Mouse (Mus musculus) lung, embryonic 16.5 days (tissue): ENCODE measurements at regions not wholly inside any gene's neighbourhood (a gene's known extent, or its start where the extent isn't known, plus 50 kb on each side); places are given as distances from the start of the nearest gene placed in this dataset.
A peak's percentile ranks its signal among the peaks of the same experiment; 100 is the strongest.

Experiments used
- ATAC-seq: fragments of 200-750 bp; cut with Nextera tagmentation; 2 replicates; pipeline ENCODE4 v1.8.0; 2017; ENCODE audit warnings: low read depth, mild to moderate bottlenecking, moderate library complexity
- H3K27ac ChIP-seq: fragments of 300-500 bp; sonication (generic); 2 replicates; pipeline ENCODE4 v1.5.1; 2014; ENCODE audit warnings: mild to moderate bottlenecking, control low read depth, low read length
- H3K27me3 ChIP-seq: fragments of 300-500 bp; sonication (generic); 2 replicates; pipeline ENCODE4 v1.6.1; 2014; ENCODE audit warnings: low read depth, low read length, mixed read lengths; ENCODE audit not compliant: control insufficient read depth, insufficient read depth
- H3K36me3 ChIP-seq: fragments of 300-500 bp; sonication (generic); 2 replicates; pipeline ENCODE4 v1.6.1; 2014; ENCODE audit warnings: low read length; ENCODE audit not compliant: control insufficient read depth, insufficient read depth
- H3K4me1 ChIP-seq: fragments of 300-500 bp; sonication (generic); replicated peaks from 2 replicates; pipeline ENCODE4 v1.6.1; 2014; ENCODE audit warnings: low read length, mixed read lengths; ENCODE audit not compliant: control insufficient read depth, insufficient read depth
- H3K4me2 ChIP-seq: fragments of 300-500 bp; sonication (generic); 2 replicates; pipeline ENCODE4 v1.6.1; 2014; ENCODE audit warnings: low read depth, low read length, control low read depth
- H3K4me3 ChIP-seq: fragments of 300-500 bp; sonication (generic); 2 replicates; pipeline ENCODE4 v1.5.1; 2014; ENCODE audit warnings: mild to moderate bottlenecking, low read length, control low read depth
- H3K9ac ChIP-seq: fragments of 300-500 bp; sonication (generic); 2 replicates; pipeline ENCODE4 v1.6.1; 2014; ENCODE audit warnings: low read length, control low read depth
- H3K9me3 ChIP-seq: fragments of 300-500 bp; sonication (generic); 2 replicates; pipeline ENCODE4 v1.6.1; 2016; ENCODE audit warnings: low read length; ENCODE audit not compliant: control insufficient read depth
- WGBS: fragments of 180-500 bp; shearing (Covaris S2); extraction: QIAGEN DNeasy Blood & Tissue Kit; methylation state at CpG from one replicate; pipeline ENCODE4 v1.1.7; 2014; 5-methylcytosine and 5-hydroxymethylcytosine counted together

DNA sequence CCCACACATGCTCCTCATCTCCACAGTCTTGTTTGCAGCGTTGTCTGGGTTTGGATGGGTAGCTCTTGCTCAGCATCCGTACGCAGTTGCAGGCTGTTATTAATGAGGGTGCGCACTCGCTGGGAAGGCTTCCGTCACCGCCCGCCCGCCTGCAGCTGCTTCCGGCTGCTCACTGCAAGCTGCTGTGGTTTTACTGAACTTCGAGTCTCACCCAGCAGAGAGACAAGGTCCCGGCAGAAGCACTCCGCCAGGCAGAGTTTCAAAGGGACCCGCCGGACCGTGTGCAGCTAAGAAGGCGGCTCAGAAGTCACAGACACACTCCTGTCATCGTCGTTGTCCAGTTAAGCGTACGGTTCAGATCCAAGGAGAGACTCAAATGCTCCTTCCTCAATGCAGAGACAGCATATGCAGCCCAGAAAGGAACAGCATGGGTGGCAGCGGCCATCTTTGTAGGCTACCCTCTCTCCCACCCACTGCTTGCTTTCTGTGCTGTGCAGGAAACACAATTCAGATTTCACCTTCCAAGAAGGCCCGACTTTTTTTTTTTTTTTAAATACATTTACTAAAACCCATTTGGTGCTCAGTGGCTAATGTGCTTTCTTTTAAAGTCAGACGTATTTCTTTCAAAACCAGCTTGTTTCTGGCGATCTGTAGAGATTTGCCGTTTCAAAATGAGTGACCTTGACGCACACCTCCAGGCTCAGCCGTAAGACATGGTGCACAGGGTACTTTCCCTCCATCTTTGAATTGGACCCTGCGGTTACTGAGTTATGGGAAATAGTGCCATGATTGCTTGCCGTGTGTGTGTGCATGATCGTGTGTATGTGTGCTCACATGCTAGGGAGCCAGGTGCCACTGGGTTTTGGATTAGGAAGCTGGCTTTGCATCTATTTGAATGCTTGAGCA is 169.2 kb upstream of the Map3k1 start:
- Histone ChIP-seq H3K4me3 (no peak overlapping the region), H3K27me3 (no peaks in the 10 kb centered on the region), H3K4me2 (0 out of 2 replicates have a peak overlapping the region, but pooled peaks have one; percentile 19), H3K36me3 (0 out of 2 replicates have a peak, but pooled peaks cover 2% of the 10 kb centered on the region), H3K27ac (0 out of 2 replicates have a peak overlapping the region, but pooled peaks have one; percentile 28), H3K9me3 (no peaks in the 10 kb centered on the region), H3K4me1 (peaks cover 28% of the 10 kb centered on the region), H3K9ac (peak overlapping the region; percentile 52)
- peak; percentile 53; the same call in 1 of the 2 replicates for ATAC-seq
- WGBS: 64% methylated on average over 31 of the region's 31 CpGs

DNA sequence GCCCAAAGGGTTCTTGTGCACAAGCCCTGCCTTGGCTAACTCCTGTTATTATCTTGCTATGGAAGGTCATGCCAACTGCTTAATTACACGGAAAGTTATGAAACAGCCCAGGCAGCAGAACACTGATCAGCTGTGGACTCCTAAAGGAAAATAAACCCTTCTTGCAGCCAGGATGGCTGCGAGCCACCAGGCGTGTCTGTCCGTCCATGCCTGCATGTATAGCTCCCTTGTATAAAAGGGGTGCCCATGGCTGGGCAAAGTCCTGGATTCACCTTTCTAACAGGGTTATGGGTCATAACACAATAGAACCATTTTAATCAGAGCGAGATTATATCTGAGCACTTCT is 169.9 kb upstream of the Map3k1 start:
- ATAC-seq: 0 out of 2 replicates have a peak, but pooled peaks have one; percentile 13
- Histone ChIP-seq H3K4me2 (peak overlapping the region; percentile 22), H3K9me3 (no peaks in the 10 kb centered on the region), H3K27ac (peak overlapping the region; percentile 51), H3K36me3 (0 out of 2 replicates have a peak, but pooled peaks cover 2% of the 10 kb centered on the region), H3K4me3 (no peak overlapping the region), H3K4me1 (peaks cover 28% of the 10 kb centered on the region), H3K9ac (no peak overlapping the region), H3K27me3 (no peaks in the 10 kb centered on the region)
- 32% methylated on average over 5 of the region's 5 CpGs for WGBS

DNA sequence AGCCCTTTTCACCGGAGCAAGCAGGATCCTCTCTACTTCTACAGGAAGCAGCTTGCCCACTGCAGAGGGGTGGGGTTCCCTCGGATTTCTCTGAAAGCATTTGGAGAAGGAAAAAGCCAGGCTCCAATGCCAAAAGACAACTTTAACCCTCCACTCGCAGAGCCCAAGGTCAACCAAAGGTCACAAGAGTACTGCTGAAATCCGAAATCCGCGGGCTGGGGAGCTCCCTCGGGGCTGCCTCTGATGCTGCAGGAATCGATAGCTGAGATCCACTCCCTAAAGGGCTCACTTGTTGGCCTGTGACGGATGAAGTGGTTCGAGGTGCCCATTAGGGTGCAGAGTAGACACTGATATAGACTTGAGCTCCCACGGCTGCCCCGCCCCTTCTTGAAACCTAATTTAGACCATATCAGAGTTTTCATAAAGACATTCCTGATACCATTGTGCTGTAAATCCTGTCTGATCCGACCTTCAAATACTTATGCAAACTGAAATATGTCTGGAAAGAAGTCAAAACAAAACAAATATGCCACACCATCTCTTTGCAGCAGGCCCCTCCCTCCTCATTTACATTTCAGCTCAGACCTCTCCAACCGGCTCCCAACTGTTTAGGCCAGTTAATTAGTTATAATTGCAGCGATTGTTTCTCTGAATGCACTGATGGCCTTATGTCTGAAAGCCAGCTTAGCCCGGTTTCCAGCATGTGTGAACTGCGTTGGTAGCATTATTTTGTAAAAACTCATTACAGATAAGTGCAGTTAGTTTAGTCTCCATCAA is 170.8 kb upstream of the Map3k1 start:
- Histone ChIP-seq H3K9me3 (no peaks in the 10 kb centered on the region), H3K27ac (peak overlapping the region; percentile 51), H3K4me1 (peaks cover 37% of the 10 kb centered on the region), H3K36me3 (0 out of 2 replicates have a peak, but pooled peaks cover 2% of the 10 kb centered on the region), H3K4me2 (peak overlapping the region; percentile 22), H3K9ac (peak overlapping the region; percentile 21; the same call in 1 of the 2 replicates), H3K4me3 (no peak overlapping the region), H3K27me3 (no peaks in the 10 kb centered on the region)
- 24% methylated on average over 17 of the region's 17 CpGs for WGBS
- peak; percentile 37 for ATAC-seq

DNA sequence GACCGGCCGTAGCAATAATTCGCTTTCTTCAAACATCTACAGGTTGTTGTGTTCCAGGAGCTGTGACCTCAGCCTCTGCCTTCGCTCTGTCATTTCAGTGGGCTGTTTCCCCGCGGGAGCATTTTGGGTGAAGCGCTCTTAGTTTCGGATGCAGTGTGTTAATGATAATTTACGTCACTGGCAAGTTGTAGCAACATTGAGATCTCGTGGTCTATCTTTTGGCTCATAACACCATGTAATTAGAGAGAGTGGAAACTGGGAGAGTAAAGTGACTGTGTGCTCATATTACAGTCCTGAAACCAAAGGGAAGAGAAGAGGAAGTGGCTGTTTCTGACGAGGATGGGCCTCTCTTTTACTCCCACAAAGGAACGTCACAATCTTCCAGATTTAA is 171.4 kb upstream of the Map3k1 start:
- Histone ChIP-seq H3K27ac (no peak overlapping the region), H3K27me3 (no peaks in the 10 kb centered on the region), H3K4me2 (no peak overlapping the region), H3K36me3 (0 out of 2 replicates have a peak, but pooled peaks cover 2% of the 10 kb centered on the region), H3K9ac (no peak overlapping the region), H3K9me3 (no peaks in the 10 kb centered on the region), H3K4me3 (no peak overlapping the region), H3K4me1 (peaks cover 37% of the 10 kb centered on the region)
- ATAC-seq: no peak
- WGBS: 69% methylated on average over 12 of the region's 12 CpGs

DNA sequence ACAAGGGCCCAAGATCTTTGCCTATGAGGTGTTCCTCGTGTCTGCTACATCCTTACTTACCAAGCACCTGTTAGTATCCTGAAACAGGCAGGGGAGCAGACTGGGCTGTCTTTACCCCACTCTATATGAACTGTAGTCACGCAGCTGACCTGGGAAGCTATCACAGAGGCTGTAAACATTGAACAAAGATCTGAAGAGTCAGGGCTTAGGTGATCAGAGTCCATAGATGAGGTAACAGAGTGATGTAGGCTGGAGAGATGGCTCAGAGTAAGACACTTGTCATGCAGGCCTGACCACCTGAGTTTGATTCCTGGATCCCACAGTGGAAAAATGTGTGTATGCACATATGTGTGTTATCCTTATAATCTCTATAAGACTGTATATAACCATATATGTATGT is 172.3 kb upstream of the Map3k1 start:
- Histone ChIP-seq H3K36me3 (0 out of 2 replicates have a peak, but pooled peaks cover 2% of the 10 kb centered on the region), H3K27me3 (no peaks in the 10 kb centered on the region), H3K27ac (no peak overlapping the region), H3K4me1 (peaks cover 37% of the 10 kb centered on the region), H3K9me3 (no peaks in the 10 kb centered on the region), H3K4me3 (no peak overlapping the region), H3K9ac (no peak overlapping the region), H3K4me2 (no peak overlapping the region)
- WGBS: 90% methylated on average over 2 of the region's 2 CpGs
- no peak for ATAC-seq

DNA sequence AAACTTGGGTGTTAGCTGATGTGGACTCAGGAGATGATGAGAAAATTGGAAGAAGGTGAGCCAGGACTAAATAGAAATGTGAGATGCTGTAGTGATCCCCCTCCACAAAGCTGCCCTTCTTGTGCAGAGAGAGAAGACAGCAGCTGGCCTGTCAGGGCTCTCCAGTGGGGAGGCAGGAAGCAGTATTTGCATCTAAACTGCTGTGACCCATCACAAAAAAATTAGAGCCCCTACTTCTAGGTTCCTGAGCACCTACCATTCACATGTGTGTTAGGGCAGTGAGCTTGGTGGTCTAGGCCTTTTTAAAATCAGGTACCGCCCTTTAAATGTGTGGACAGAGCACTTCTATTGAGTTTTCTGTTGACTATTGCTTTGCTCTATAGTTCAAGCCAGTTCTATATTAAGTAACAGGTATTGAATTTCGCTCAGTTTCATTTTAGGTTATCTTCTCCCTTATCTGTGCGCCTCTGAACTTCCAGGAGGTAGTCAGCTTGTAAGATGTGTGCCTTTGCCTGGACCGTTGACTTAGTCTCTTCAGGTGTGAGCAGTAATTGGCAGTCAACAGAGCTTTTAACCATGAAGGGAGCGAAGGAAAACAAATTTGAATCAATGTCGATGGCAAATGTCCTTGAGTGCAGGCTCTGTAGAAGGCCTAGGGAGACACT is 174.1 kb upstream of the Map3k1 start:
- no peaks in the 10 kb centered on the region for H3K9me3 ChIP-seq
- no peak overlapping the region for H3K4me3 ChIP-seq
- 51% methylated on average over 6 of the region's 6 CpGs for WGBS
- H3K27me3 ChIP-seq: no peaks in the 10 kb centered on the region
- no peaks in the 10 kb centered on the region for H3K36me3 ChIP-seq
- H3K27ac ChIP-seq: no peak overlapping the region
- no peak for ATAC-seq
- H3K4me1 ChIP-seq: peaks cover 33% of the 10 kb centered on the region
- no peak overlapping the region for H3K4me2 ChIP-seq
- no peak overlapping the region for H3K9ac ChIP-seq

DNA sequence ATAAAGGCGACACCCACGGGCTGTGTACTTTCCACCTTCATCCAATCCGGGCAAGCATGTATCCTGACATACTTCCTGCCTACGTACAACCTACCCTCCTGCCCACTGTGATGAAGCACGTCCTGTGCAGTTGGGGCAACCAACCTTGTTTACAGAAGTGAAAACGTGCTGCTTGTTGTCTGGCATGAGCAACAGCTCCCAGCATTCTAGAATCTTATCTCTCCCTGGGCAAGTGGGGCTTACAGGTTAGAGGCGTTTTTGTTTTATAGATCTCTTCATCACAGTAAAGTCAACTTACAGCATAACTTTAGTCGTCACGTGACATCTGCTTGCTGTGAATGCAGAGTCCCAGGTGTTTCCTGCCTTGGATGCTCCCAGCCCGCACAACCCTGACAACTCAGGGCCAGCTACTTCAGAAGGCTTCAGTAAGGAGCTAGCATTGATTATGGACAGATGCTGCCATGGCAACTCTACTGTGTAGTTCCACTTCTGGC is 175.3 kb upstream of the Map3k1 start:
- 34% methylated on average over 10 of the region's 10 CpGs for WGBS
- Histone ChIP-seq H3K27me3 (no peaks in the 10 kb centered on the region), H3K27ac (peak overlapping the region; percentile 25; the same call in 1 of the 2 replicates), H3K4me3 (no peak overlapping the region), H3K4me1 (peaks cover 22% of the 10 kb centered on the region), H3K36me3 (no peaks in the 10 kb centered on the region), H3K4me2 (peak overlapping the region; percentile 24; the same call in 1 of the 2 replicates), H3K9me3 (no peaks in the 10 kb centered on the region), H3K9ac (no peak overlapping the region)
- ATAC-seq: peak; percentile 51

DNA sequence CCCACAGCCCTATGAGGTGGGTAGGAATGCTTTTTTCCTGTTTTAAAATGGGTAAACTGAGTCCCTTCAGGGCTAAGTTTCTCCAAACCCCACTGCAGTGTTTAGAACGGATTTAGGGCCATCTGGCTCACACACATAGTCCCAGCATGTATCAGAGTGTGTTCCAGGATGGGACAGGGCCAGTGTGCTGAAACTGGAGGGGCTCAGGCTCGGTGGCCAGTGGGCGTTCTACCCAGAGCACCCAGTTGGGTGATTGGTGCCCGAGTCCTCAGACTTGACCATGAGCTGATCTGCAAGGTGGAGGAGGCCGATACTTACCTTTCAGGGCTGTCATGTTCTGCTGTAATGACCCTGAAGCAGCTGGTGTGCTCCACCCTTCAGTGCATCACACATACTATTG is 176.6 kb upstream of the Map3k1 start:
- 81% methylated on average over 5 of the region's 5 CpGs for WGBS
- ATAC-seq: no peak
- Histone ChIP-seq H3K4me1 (peaks cover 9% of the 10 kb centered on the region), H3K9ac (no peak overlapping the region), H3K4me3 (no peak overlapping the region), H3K36me3 (no peaks in the 10 kb centered on the region), H3K9me3 (no peaks in the 10 kb centered on the region), H3K4me2 (no peak overlapping the region), H3K27me3 (no peaks in the 10 kb centered on the region), H3K27ac (no peak overlapping the region)
